Mouse (Mus musculus): ENCODE measurements at regions not wholly inside any gene's neighbourhood (a gene's known extent, or its start where the extent isn't known, plus 50 kb on each side); places are given as distances from the start of the nearest gene placed in this dataset.
A peak's percentile ranks its signal among the peaks of the same experiment; 100 is the strongest.

DNA sequence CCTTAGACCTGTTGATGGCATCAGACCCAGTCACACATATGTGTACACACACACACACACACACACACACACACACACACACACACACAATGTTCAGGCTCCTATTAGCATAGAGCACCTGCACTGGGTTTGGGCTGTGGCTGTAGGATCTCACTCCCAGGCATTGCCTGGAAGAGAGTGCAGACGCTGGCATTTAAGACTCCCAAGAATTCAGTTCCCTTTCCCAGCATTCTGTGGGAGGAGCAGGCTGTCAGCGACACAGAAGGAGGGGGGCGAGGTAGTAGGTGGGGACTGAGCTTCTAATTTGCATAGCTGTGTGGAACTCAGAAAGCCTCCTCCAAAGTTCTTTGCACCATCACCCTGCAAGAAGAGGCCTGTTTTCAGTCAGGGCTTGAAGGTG is 374.2 kb upstream of the Fam49b start:
- DNase-seq (ENCODE audit: low spot score in 2 of 2) = no peak

DNA sequence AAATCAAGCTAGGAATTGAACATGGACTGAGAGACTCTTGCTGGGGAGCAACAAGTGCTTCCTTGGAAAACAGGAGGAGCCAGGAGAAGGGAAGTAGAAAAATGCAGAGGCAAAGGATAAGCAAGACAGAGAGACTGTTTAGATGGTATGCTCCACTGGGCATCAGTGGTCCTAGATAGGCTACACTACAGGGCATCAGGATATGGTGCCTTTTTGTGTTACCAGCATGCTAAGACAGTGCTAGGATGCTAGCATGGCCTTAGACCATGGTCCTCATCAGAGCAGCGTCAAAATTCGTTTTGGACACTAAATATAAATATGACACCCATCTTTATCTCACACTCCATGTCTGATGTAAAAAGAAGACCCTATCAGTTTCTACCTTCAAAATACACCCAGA is 374.6 kb upstream of the Fam49b start:
- DNase-seq (ENCODE audit: low spot score in 2 of 2) = no peak

DNA sequence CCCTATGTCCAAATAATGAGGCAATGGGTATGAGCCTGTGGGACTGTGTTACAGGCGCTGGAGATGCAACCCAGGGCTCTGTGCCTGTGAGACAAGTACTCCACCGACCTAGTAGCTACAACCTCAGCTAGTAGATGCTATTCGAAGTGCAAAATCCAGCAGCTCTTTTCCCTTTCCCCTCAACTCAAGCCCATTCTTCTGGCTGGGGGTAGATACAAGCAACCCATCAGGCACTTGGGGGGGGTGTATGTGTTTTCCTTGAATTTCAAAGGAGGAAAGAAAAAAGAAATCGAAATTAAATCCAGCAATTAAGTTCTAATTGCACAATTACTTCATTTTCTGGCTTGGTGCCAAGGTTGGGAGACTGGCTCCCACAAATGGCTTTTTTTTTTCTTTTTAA is 372.4 kb upstream of the Gm21798 start:
- no peak for DNase-seq (ENCODE audit: low spot score in 2 of 2)

DNA sequence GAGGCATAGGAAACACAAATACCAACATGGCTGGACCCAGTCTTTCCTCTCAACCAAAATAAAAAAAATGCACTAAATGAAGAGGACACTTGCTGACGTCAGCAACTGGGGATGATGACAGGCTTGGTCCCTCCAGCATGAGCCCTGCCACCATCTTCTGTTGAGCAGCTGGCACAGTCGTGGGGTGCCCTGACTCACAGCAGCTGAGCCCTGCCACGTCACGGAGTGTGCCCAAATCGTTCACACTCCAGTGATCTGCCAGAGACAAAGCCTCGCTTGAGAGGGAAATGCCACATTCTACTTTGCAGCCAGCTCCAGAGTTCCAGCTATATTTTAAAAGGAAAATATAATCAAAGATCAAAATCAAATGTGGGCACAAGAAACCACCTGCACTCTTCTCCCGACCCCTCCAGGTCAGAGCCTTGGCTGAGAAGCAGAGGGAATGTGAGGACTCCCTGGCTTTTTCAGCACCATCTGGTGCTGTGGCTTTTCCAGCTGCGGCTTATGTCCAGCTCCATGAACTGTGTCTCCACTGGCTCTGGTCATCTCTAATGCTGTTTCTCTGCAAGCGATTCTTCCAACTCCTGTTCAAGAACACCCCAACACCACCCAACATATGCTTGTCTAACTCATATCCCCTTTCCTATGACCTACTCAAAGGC is 371.0 kb upstream of the Gm21798 start:
- DNase-seq (ENCODE audit: low spot score in 2 of 2) = no peak

DNA sequence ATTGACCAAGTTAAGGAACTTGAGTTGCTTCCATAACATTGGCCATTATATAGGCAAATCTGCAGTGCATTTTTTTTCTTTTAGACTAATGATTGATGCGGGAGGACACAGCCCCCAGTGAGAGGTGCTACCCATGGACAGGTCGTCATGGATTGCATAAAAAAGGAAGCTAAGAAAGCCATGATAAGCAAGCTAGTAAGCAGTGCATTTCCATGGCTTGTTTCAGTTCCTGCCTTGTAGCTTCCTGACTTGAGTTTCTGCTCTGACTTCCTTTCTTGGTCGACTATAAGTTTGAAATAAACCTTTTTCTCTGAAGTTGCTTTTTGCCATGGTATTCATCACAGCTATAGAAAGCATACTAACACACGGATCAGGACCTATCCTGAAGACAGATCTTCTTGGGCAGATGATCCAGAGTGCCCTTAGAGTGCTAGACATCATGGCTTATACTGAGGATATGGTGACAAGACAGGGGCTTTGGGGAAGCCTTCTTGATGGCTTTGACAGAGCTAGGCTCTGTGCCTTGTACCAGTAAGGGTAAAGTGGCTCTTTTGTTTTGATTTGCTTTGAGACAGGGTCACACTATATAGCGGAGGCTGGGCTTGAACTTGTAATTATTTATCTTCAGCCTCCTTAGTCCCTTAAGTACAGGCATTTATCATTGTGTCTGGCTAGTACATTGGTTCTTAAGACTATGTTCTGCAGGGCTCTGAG is 370.1 kb upstream of the Gm21798 start:
- DNase-seq (ENCODE audit: low spot score in 2 of 2) = no peak

DNA sequence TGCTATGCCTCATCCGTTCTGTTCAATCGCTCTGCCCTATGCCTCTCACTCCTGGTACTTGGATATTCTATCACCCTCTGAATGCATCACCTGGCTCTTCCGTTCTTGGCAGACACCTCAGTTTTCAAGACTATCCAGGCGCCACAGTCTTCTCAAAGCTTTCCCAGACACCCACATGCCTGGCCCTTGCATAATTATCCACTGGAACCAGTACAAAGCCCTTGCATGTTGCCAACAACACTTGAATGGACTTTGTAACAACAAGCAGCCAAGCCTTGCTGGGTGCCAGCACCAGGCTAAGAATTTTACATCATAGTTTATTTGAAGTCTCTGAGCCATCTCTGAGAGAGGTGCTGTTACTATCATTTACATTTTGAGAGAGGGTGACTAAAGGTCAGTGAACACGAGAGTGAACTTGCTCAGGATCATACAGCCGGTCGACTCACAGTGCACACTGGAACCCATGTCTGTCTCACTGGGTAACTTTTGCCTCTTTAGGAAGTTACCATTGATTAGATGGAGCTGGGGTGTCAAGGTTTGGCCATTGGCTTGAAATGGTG is 368.8 kb upstream of the Gm21798 start:
- DNase-seq (ENCODE audit: low spot score in 2 of 2) = no peak

DNA sequence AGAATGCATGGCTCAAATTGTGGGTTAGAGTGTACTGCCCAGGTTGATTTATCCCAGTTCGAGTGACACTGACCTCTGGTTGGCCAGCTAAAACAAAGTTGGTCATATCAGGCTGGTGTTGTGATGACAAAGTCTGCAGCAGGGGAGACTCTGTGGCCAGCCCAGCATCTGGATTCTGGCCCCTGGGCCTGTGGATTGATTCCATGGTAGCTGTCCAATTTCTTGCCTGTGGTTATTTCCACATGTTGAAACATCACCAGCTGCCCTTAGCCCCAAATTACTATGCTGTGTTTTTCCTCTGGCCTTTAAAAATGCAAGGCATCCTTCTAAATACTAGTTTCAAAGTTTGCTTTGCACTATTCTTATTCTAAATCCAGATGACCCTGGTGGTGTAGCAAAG is 346.8 kb upstream of the Gm21798 start:
- DNase-seq (ENCODE audit: low spot score in 2 of 2) = peak in 1 of 2 experiments; percentile 19

DNA sequence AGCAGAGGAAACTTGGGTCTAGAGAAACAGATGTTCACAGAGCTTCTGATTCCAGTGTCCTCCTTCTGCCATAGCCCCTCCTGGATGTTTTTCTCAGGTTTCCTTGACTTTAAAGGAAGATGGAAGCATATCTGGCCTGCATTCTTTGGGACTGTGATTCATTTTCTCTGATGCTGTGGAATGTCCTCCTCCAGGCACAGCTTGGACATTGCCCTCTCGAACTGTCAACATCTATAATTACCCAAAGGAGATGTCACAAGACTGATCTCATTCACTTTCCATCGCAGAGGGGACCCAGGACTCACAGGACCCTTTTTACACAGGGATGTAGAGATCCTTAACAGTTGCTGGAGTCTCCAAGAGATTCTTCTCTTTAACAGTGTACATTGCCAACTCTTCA is 345.9 kb upstream of the Gm21798 start:
- no peak for DNase-seq (ENCODE audit: low spot score in 2 of 2)

DNA sequence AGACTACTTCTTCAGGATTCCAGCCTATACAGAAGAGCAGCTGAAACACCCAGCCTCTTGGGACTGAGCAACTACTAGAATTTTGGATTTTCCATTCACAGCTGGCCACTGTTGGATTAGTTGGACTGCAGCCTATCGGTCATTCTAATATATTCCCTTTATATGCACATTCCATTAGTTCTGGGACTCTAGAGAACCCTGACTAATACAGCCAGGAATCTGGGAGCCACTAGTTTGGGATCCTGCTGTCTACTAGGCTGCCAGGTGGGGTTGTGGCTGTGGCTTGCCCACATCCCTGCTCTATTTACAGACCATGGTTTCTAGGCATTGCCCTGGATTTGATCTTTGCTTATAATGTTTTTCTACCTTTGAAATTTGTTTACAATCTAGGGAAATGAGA is 343.3 kb upstream of the Gm21798 start:
- DNase-seq (ENCODE audit: low spot score in 2 of 2) = no peak

DNA sequence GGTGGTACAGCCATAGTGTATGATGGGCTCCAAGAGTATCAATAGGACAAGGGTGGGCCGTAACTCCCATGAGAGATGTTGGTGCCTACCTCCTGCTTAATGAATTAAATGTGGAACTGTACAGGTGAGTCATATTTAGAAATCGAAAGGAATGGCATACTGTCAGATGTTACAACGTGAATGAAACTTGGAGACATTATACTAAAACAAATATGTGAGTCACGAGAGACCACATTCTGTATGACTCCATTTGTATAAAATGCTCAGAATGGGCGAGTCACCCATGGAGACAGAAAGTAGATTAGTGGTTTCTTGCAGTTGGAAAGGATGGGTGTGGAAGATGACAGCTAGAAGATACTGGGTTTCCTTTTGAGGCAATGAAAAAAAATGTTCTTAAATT is 340.4 kb upstream of the Gm21798 start:
- no peak for DNase-seq (ENCODE audit: low spot score in 2 of 2)

DNA sequence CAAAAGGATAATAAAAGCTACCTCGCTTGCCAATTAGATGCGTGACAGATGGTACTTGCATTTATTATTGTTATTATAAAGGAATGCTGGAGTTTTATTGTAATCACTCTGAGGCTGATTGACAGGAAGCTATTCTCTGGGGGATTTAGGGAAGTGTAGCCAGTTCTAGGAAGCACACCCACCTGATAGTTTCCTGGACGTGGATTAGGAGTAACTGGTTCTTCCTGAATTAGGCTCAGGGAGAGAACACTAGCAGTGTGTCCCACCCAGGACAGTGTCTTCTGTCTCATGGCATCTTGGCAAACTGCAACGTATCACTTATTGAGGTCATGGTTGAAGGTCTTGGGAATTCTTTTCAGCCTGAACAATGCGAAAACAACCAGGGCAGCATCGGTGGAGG is 336.9 kb upstream of the Gm21798 start:
- DNase-seq (ENCODE audit: low spot score in 2 of 2) = no peak

DNA sequence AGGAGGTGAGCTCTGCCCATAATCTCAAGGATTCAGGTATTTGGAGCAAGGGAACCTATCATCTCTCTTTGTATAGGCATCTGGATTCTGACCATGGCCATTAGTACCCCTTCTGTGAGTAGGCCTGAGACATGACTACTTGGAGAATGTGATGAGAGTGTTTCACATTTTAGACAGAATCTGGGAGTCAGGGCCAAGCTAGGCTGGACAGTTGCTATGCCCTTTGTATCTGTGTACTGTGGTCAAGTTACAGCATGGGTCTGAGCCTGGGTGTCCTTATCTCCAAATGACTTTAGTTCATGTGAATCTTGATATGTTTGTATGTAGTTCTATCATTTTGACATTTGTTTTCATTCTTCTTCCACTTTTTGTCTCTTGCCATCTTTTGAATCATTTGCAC is 336.3 kb upstream of the Gm21798 start:
- no peak for DNase-seq (ENCODE audit: low spot score in 2 of 2)

DNA sequence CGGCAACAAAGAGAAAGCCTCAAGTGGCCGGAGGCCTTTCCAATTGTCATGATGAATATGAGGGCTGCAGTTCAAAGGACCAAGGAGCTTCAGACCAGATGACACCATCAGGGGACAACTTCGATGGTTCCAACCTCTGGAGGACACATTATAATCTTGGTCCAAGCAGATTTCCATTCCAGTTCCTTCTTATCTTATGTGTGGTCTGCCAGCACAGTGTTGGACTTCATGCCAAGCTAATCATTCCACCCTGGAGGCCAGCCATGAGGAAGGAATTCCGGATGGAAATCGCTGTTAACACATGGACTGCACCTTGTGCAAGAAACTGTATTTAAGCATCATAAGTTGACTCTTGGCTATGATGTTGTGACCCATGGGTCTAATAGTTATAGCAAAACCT is 334.5 kb upstream of the Gm21798 start:
- DNase-seq (ENCODE audit: low spot score in 2 of 2) = no peak

DNA sequence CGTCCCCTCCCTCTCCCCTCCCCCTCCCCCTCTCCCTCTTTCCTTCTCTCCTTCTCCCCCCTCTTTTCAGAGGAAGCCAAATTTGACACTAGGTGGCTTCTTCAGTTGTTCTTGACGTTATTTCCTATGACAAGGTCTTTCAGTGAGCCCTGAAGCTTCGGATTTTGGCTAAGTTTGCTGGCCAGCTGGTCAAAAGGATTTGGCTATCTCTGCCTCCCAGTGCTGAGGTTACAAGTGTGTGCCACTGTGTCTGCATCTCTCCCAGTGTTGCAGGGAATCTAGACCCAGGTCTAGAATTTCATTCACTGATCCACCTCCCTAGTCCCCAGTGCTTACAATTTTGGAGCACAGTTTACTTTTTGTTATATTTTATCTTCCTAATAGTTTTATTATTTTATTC is 329.7 kb upstream of the Gm21798 start:
- no peak for DNase-seq (ENCODE audit: low spot score in 2 of 2)

DNA sequence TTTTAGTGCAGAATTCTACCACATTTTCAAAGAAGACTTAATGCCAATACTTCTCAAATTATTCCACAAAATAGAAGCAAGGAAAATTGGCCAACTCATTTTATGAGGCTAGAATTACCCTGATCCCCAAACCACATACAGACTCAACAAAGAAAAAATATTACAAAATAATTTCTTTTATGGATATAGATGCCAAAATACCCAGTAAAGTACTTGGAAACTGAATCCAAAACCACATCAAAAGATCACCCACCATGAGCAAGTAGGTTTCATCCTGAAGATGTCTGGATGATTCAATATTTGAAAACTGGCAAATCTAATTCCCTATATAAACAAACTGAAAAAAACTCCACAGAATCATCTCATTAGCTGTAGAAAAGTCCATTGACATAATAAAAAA is 316.7 kb upstream of the Gm21798 start:
- no peak for DNase-seq (ENCODE audit: low spot score in 2 of 2)

DNA sequence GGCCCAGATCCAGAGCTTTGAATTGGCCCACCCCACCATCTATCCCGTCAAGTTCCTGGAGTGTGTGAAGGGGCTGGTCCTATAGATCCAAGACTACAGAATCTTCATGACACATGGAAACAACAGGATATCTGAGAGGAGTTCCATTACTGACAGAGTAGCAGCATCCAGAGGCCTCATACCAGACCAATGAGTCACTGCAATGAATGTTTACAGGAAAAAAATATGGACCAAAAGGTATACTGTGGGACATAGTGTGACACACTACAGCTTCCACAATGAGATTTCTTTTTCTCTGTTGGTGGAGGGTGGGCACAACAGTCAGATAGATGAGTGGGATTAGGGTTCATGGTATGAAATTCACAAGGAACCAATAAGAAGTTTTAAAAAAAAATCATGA is 316.0 kb upstream of the Gm21798 start:
- DNase-seq (ENCODE audit: low spot score in 2 of 2) = no peak

DNA sequence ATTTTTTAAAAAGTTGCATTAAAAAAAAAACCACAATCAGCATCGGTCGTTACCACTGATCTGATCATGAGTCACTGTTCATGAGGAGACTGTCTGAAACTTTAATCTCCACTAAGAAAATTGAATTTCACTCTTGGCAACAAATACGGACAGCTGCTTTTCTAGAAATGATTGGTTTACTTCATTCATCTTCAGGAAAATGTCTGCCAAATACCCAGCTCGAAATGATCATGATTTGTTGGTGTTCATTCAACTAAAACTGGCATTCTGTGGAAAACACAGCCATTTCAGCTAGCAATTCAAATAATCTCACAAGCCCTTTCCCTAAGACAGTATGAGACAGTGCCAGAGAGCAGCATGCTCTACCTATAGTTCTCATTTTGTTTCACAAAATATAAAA is 312.7 kb upstream of the Gm21798 start:
- DNase-seq (ENCODE audit: low spot score in 2 of 2) = no peak

DNA sequence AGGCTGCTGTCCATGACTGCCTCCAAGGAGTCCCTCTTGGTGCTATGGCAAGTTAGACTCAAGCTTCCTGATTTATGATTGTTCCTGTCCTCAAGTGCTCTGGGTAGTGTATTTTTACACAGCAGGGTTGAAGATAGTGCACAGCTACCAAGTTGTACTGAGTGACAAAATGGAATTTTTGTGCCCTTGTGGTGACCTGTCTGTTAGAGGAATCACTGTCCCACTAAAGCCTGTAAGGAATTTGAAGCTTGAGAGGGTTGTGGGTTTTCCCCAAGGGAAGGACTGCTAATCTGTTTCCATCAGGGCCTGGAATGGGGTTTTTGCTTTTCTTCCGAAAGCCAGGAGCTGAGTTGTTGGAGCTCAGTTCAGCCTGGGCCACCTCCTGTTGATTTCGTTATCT is 306.8 kb upstream of the Gm21798 start:
- no peak for DNase-seq (ENCODE audit: low spot score in 2 of 2)

DNA sequence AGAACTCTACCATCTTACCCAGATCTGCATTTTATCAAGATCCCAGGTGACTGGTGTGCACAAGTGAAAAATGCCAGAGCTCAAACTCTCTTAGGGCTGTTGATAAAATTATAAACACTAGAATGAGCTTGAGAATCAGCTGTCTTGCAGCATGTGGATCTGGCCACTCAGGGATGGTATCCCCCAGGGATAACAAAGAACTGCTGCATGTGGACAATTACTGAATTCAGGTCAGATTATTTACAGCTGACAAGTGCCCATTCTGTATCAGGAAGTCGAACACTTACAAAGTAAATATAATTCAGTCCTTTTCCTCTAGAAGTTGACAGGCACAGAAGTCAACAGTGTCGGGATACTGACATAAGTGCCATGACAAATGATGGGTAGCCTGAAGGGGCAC is 306.3 kb upstream of the Gm21798 start:
- DNase-seq (ENCODE audit: low spot score in 2 of 2) = no peak

DNA sequence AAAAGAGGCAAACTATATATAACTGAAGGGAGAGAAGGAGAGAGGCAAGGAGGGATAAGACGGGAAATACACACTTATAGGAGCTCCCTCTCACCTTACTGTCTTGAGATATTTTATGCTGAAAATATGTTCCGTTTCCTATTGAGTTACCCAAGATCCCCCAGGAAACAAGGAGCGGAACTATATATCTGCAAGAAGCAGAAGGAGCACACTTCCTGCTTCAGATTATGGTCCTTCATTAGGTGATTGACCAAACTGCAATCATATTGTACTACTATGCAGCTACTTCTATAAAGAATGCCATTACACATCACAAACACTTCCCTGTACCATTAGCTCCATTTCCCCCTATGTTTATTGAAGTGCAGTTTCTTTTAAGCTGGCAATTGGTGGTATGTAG is 304.9 kb upstream of the Gm21798 start:
- no peak for DNase-seq (ENCODE audit: low spot score in 2 of 2)

DNA sequence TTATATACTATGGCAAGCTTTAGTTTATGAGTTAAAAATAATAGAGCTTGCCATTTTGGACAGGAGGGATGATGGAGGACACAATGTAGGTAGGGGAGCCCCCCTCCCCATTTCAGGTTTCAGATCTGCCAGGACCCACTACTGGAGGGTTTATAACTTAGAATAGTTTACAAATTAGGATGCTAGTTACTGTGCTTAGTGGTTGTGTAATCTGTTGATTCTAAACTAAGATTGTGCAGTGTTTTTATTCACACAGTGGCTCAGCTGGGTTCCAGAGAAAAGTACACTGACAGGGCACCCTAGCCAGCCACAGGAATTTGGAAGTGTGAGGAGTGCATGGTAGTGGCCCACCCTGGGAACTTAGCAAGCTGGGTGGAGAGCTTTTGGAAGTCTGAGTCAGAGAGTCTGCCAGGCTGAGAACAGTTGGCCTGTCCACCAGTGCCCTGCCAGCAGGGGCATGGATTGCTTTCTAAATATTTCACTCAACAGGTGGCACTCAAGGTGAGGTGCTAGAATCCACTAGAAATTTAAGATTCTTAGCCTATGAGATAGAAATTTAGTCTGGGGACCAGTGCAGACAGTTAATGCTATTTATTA is 303.9 kb upstream of the Gm21798 start:
- DNase-seq (ENCODE audit: low spot score in 2 of 2) = no peak

DNA sequence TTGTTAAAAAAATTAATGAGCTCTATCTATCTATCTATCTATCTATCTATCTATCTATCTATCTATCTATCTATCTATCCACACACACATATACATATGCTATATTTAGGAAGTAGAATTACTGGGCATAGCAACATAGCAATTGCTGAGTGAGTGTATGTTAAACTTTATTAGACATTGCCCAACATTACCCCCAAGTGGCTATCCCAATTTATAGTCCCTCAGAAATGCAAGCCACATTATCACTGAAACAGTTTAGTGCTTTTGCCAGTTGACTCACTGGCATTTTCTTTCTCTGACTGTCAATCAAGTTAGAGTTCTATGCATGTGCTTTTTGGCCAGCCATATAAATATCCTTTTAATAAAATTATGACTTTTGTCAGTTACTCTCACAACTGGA is 302.3 kb upstream of the Gm21798 start:
- no peak for DNase-seq (ENCODE audit: low spot score in 2 of 2)

DNA sequence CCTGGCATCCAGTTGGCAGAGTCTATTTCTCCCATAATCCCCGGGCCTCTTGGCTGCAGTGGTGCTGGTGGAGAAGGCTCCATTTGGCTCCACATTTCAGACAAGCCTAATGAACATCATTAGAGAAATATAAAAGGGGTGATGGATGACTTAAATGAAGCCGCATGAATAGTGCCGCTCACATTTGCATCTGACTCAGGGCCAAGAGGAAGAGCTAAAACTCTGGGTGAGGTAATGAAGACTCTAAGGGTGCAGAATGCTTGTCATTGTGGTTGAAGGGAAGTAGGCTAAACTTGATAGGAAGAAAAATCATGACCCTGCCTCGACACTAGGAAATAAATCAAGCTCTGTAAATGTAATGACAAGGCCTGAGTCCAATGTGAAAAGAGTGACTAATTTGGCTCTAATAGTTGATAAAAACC is 298.3 kb upstream of the Gm21798 start:
- DNase-seq (ENCODE audit: low spot score in 2 of 2) = no peak
